Mouse (Mus musculus) cerebellum, adult 2 months (tissue): ENCODE data around the gene Polr3a. TPM values are rescaled to one million over a fixed set of nuclear protein-coding genes. Genes with fewer than 3 reads are reported as not detected.

Experiments
- DNase-seq, 2 experiments: peaks; one replicate each; pipeline ENCODE4 v3.0.0; 2021
- H3K27ac ChIP-seq: fragments of 200-500 bp; 2 replicates; pipeline ENCODE4 v1.5.1; 2012; ENCODE audit warnings: low read length, control low read depth, inconsistent platforms; ENCODE audit not compliant: insufficient read depth
- H3K27me3 ChIP-seq: fragments of 200-500 bp; 2 replicates; pipeline ENCODE4 v1.6.1; 2012; ENCODE audit warnings: inconsistent platforms, mild to moderate bottlenecking, low read length, moderate library complexity; ENCODE audit not compliant: control insufficient read depth, insufficient read depth
- H3K4me1 ChIP-seq: fragments of 200-500 bp; 2 replicates; pipeline ENCODE4 v1.6.1; 2011; ENCODE audit warnings: low read length; ENCODE audit not compliant: control insufficient read depth, insufficient read depth
- H3K4me3 ChIP-seq: fragments of 200-500 bp; replicated peaks from 2 replicates; pipeline ENCODE3; 2011; ENCODE audit warnings: mild to moderate bottlenecking, low read depth, low read length, control low read depth; ENCODE audit not compliant: insufficient read depth
- CTCF ChIP-seq: fragments of 200-500 bp; IDR thresholded peaks from 2 replicates; pipeline ENCODE4 v1.5.1; 2011; ENCODE audit warnings: low read depth, mild to moderate bottlenecking, control low read depth, low read length, moderate library complexity, borderline replicate concordance; ENCODE audit not compliant: insufficient read depth
- POLR2A ChIP-seq: fragments of 200-500 bp; IDR thresholded peaks from 2 replicates; pipeline ENCODE4 v1.6.1; 2011; ENCODE audit warnings: low read length, control low read depth, borderline replicate concordance; ENCODE audit not compliant: insufficient read depth
- WGBS: fragments of 180-500 bp; shearing (Covaris S2); methylation state at CpG from one replicate; pipeline ENCODE4 v1.1.7; 2018; 5-methylcytosine and 5-hydroxymethylcytosine counted together
- polyA plus RNA-seq: library from polyadenylated mRNA; depleted of rRNA; stranded (reverse); fragments of >200 nt; gene quantifications from 2 replicates; pipeline ENCODE4 v1.2.3, GENCODE M21; 2012; rRNA removed

Polr3a gene
- 22.0 and 25.2 TPM in 2 replicates for polyA plus RNA-seq

DNA sequence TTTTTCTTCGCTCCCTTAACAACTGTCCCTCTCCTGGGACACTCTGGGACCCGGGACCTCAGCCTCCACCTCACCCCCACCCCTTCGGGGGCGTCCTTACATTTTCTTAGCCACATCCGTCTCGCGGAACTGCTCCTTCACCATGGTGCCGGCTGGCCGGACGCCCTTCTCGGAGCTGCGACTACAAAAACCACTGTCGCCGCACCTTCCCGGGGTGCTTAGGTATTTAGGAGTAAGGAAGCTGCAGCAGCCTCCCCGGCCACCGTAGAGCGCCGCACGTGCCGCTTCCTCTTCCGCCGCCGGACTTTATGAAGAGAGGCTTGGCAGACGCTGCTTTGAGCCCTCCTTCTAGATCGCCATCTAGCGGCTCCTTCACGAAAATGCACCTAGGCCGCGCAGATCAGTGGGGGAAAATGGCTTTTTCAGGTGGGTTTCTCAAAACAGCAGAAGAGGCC, at the start of gene Polr3a, which contains the start of gene Rps24:
TSS of gene Polr3a (minus strand) at position 286 of the 455 bp plus-strand sequence.
TSS of gene Rps24 (plus strand) at position 353 of the 455 bp plus-strand sequence.
- under 1% methylated on average over 30 of the region's 30 CpGs for WGBS
- peaks cover 7% of the 10 kb centered on the region for H3K4me1 ChIP-seq
- DNase-seq: peak; percentile 91 to 92
- H3K27ac ChIP-seq: no peak within 1 kb of the TSS
- TF ChIP-seq POLR2A (peak; percentile 44; the same call in 1 of the 2 replicates), CTCF (peak; percentile 76)
- peak within 1 kb of the TSS; percentile 75 for H3K4me3 ChIP-seq
- no peaks in the 10 kb centered on the region for H3K27me3 ChIP-seq

- Histone ChIP-seq H3K27me3 (no peaks in the 10 kb centered on the region), H3K27ac (no peak overlapping the region), H3K4me1 (no peaks in the 10 kb centered on the region), H3K4me3 (no peak overlapping the region)
- WGBS: 70% methylated on average over 9 of the region's 9 CpGs
- TF ChIP-seq CTCF: no peak
- TF ChIP-seq POLR2A: no peak
- no peak for DNase-seq
Measured at GRCm38 (mm10) chr14:24534865-24535545, 48.1 kb upstream of the Polr3a start.

- Histone ChIP-seq H3K27ac (no peak overlapping the region), H3K27me3 (no peaks in the 10 kb centered on the region), H3K4me1 (no peaks in the 10 kb centered on the region), H3K4me3 (no peak overlapping the region)
- no peak for TF ChIP-seq POLR2A
- TF ChIP-seq CTCF: no peak
- 27% methylated on average over 6 of the region's 6 CpGs for WGBS
- no peak for DNase-seq
Measured at GRCm38 (mm10) chr14:24530228-24530627, 43.4 kb upstream of the Polr3a start.

DNA sequence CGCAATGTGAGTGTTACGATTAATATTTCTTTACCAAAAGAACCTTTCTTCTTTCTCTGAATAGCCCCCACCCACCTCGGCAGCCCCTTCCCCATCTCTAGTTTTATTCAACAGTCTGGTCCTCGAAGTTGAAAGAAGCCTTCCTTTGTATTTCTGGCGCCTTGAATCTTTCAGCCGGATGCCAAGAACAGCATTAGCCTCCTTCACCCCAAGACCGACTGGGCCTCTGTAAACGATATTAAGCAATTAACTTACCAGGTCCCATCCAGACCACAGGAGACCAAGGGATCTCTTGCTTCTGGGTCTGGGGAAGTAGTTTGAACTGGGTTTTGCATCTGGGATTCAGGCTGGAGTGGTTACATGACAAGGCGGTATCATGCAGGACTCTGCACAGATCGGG, 39.6 kb upstream of the Polr3a start:
- no peak overlapping the region for H3K4me3 ChIP-seq
- no peak overlapping the region for H3K27ac ChIP-seq
- 69% methylated on average over 10 of the region's 10 CpGs for WGBS
- no peak for TF ChIP-seq CTCF
- TF ChIP-seq POLR2A: no peak
- no peaks in the 10 kb centered on the region for H3K27me3 ChIP-seq
- no peak for DNase-seq
- no peaks in the 10 kb centered on the region for H3K4me1 ChIP-seq

GRCm38 (mm10) chr14:24525677-24526415, 39.0 kb upstream of the Polr3a start:
- 81% methylated on average over 10 of the region's 10 CpGs for WGBS
- no peaks in the 10 kb centered on the region for H3K4me1 ChIP-seq
- no peak for TF ChIP-seq CTCF
- no peak for TF ChIP-seq POLR2A
- H3K4me3 ChIP-seq: no peak overlapping the region
- DNase-seq: no peak
- no peaks in the 10 kb centered on the region for H3K27me3 ChIP-seq
- H3K27ac ChIP-seq: no peak overlapping the region

DNA sequence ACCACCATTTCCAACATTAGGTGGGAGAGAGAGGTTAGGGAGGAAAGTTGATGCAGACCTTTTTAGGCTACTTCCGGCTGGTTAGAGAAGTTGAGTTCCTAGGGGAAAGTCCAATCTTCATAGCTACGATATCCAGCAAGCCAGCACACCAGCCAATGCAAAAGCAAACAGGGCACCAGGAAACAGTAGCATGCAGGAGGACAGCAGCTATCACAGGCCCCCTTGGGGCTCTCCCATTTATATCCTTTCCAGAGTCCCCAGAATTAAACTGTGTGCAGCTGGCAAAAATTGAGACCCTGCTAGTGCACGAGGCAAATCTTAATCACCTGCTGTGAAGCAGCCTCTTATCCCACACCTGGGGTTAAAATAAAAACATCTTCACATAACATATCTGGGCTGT, 38.3 kb upstream of the Polr3a start:
- Histone ChIP-seq H3K27me3 (no peaks in the 10 kb centered on the region), H3K4me3 (no peak overlapping the region), H3K4me1 (no peaks in the 10 kb centered on the region), H3K27ac (no peak overlapping the region)
- 63% methylated on average over 3 of the region's 3 CpGs for WGBS
- TF ChIP-seq POLR2A (no peak), CTCF (no peak)
- DNase-seq: no peak

DNA sequence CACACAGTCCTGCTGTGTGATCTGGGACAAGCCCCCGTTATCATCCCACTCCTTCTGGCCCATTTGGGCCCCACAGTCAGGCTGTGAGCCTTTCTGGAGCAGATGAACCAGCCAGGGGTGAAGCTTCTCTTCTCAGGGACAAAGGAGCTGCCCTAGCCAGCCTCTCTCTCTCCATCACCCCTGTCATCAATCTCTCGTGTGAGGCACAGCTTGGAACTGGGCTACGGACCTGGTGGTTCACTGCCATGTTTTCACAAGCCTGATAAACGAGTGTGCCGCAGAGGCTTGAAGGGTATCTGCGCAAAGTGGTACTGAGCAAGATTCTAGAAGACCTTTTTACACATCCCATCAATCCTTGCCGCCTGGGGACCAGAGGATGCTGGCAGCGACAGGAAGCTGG, 34.7 kb upstream of the Polr3a start:
- WGBS: 79% methylated on average over 8 of the region's 8 CpGs
- no peaks in the 10 kb centered on the region for H3K4me1 ChIP-seq
- H3K27ac ChIP-seq: no peak overlapping the region
- no peak overlapping the region for H3K4me3 ChIP-seq
- no peak for TF ChIP-seq CTCF
- no peak for TF ChIP-seq POLR2A
- no peaks in the 10 kb centered on the region for H3K27me3 ChIP-seq
- no peak for DNase-seq
